Mouse (Mus musculus) adipocyte (in vitro differentiated cells): ENCODE results near the gene Zfp511.

Source experiments
- DNase-seq: peaks from one replicate; pipeline ENCODE4 v3.0.0-alpha.2; 2016; ENCODE audit warnings: low spot score

Zfp511 gene

DNA sequence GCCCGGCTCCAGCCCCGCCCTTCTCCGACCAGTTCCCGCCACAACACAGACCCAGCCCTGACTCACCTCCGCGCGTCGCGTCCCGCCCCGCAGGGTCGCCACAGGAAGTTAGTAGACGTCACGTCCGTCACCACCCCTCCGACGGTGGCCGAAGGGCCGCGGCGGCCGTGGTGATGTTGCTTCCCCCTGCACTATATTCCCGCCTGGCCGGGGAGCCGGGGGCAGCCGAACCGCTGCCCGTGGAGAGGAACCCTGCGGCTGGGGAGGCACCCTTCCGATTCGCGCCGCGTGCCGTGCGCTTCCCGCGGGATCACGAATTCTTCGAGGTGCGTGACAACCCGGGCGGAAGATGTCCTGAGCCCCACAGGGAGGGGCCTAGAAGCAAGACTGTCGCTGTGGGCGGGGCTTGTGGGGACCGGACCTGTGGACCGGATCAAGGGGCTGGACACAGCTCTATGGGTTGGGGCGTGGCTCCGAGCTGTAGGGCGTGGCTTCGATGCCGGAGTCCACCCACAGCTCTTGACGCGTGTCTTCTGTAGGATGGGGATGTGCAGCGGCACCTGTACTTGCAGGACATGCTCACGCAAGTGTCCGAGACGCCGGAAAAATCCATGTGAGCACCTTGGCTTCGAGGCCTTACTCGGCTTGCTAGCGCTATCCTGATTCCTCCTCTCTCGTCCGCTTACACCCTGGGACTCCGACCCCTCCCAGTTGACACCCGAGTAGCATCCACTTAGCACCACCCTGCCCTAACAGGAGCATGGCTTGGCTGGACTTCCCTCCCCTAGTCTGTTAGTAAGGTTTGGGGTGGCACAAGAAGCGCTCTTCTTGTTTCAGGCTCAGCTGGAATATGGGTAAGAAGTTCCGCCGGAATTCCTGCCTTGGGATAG, at the start of gene Zfp511, which contains the start of gene Tubgcp2:
Gene Zfp511, plus strand, starts transcription at position 111 of the 890 bp plus-strand sequence.
Gene Tubgcp2, minus strand, starts transcription at position 389 of the 890 bp plus-strand sequence.
- peak; percentile 95 for DNase-seq

DNA sequence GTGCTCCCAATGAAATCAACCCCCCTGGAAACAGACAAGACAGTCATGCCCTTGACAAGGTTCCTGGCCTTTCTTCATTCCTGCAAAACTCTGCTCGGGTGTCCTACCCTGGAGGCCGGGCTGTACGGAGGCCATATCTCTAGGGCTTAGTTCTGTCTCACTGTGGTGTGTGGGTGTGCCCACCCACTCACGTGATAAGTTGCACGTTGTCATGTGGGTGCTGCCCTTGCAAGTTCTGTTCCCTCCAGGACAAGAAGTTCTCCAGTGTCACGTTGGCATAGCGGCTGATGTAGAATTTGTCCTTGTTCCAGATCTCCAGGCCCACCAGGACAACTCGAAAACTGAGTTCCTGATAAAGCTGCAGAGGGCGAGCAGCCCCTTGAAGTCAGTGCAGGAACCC, 47.9 kb upstream of the Zfp511 start:
- no peak for DNase-seq

- DNase-seq = no peak
Observed at GRCm38 (mm10) chr7:139990864-139991394, 45.3 kb upstream of the Zfp511 start.

DNA sequence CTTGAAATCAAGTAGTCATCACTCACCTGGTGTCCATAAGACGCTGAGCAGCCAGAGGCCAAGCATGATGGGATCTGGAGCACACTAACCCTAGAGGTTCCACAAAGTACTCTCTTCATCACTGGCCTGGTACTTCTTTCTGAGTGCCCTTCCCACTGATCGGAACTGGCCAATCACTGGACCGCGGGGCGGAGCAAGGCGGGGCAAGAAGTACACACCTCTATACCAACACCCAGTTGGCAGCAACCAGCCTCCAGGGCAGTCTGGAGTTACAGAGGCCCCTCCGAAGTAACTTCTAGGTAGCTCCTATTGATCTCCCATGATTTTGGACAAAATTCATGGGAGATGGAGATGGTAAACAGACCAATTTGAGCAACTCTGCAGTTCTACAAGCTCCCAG, 43.8 kb upstream of the Zfp511 start, which contains the start of gene Adam8:
Gene Adam8, minus strand, starts transcription at position 157 of the 400 bp plus-strand sequence.
- DNase-seq = no peak

GRCm38 (mm10) chr7:139993532-139993931, 42.7 kb upstream of the Zfp511 start:
- DNase-seq = no peak

DNA sequence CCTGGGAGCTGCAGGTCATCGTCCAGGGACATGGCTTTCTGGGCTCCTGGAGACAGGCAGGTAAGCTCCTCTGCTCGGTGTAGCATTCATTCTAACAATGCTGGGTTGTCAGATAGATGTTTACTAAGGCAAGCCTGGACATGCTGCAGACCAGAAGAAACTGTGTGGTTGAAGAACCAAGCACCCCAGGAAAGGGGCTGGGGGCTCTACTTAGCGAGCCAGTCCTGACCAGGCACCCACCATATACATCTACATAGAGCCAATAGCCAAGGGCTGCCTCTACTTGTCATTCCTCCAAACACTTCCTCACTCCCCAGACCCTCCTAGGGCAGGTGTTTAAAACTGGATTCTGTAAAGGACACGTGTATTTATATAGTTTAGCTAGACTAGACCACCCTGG, 42.0 kb upstream of the Zfp511 start:
- no peak for DNase-seq

DNA sequence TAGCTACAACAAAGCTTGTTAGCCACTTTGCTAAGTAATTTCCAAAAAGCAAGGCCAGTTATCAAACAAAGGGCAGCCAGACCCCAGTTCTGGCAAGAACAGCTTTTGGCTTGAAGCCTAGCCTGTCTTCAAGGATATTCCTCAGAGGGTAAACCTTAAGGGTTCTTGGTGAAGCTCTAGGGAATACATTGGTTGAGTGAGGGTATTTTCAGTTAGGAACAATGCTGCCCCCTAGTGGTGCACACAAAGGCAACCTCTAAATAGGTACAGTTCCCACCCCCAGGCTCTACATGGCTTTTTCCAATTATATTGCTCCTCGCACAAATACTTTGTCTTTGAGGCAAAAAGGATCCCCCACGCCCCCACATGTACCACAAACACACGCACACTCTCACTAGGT, 41.5 kb upstream of the Zfp511 start:
- peak; percentile 58 for DNase-seq

DNA sequence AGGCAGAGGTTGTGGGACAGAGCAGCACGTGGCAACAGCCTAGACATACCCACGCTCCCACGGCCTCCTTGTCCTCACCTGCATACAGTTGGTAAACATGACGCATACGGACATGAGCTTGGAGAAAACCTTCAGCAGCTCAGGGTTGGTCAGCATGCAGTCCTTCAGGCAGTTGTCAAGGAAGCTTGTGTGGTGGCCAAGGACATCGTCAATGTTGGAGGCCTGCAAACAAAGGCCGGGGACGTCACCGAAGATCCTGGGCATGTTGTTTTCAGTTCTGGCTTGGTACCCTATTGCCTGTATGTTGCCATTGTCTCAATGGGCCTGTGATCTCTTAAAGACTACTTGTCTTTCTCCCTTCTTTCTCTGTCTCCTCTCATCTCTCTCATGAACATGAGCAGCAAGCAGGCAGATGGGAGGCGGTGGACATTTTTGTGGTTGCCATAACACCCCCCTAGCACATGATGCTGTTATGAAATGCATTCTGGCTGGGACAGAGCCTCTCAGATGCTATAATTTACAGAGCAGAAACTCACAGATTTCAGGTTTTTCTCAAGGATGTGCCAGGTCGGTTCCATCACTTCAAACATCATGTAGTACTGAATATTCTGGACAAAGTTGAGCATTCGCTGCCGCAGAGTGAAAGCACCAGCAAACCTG, 37.4 kb upstream of the Zfp511 start:
- DNase-seq = no peak

DNA sequence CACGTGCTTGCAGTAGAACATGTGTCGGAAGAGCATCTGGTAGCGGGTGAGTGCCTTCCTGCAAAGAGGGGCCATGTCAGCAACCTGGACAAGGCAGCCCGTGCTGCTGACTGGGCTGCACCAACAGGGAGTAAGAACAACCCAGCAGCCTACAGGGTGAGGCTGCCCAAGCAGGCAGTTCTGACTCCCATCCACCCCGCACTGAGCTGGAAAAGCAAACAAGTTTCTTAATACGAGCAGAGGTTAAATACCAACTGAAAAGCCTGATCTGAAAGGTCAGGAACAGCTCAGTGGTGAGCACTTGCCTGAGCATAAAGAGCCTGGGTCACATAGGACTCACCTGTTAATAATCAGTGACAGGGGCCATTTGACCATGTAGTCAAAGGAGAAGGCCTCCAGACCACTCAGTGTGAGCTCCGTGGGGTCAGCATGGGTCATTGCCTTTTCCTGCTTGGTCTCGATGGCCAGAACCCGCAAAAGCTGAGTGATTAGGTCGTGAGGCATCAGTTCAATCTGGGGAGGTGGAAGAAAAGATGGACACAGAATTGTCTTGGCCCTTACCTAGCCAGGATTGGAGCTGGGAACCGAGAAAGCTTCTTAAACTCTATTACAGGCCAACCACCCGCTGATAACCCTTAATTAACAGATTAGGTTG, 35.0 kb upstream of the Zfp511 start:
- no peak for DNase-seq

DNA sequence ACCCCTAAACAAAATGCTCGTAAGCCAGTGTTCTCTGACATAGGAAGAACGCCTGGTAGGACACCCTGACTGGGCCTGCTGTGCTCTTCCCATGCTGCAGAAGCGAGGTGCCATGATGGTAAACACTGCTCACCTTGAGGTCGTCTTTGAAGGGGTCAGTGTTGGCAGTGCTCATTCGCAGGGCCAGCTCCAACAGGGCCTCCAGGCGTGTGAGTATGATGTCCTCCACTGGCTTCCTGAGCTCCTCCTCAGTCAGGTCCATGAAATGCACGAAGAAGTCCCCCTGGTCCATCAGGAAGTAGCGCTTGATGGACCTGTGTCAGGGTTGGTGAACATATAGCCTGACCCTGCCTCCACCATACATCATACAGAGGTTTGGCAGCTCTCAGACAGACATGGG, 31.5 kb upstream of the Zfp511 start:
- no peak for DNase-seq

DNA sequence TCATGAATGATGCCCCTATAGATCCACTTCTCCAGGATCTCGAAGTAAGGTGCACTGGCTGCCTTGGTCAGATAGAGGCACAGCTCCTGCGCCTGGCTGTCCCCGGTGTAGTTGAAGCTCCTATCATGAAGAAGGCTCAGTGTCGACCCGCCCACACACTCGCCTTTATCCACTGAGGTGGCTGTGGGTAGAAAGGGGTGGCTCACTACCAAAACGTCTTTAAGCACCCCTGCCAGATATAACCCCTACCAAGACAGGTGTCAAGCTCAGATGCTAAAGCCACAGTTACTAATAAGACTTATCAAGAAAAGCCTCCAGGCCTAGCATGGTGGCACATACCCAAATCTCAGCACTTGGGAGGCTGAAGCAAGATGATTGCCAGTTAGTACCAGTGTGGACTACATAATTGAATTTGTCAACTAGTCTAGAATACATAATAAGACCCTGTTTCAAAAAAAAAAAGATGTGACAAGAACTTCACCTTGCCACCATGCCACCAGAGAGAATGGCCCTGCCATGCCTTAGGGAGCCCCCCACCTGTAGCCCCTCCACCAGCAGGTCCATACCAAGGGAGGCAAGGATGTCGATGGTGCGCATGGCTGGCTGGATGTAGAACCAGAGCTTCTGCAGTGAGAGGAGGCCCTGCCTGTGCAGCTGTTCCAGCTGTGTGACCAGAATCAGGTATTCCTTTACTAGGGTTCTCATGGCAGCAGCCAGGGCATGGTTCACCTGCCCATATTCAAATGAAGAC, 29.2 kb upstream of the Zfp511 start:
- no peak for DNase-seq

- no peak for DNase-seq
Observed at GRCm38 (mm10) chr7:140007781-140008180, 28.4 kb upstream of the Zfp511 start.

DNA sequence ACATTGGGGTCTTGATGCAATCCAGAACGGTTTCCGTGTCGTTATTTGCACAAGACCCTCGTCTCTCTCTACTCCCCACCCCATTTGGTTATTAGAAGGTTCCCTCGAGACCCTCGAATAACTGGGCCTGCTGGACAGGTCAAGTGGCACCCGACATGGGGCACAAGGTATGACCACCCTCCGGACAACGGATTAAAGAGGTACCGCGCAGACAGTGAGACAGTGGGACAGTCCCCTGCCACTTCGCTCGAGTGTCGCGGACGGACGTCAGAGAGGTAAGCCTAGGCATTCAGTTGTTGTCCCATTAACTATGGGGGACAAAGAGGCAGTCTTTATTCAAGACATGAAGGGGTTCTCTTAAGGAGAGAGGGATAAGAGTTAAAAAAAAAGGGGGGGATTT, 24.9 kb upstream of the Zfp511 start:
- no peak for DNase-seq

DNA sequence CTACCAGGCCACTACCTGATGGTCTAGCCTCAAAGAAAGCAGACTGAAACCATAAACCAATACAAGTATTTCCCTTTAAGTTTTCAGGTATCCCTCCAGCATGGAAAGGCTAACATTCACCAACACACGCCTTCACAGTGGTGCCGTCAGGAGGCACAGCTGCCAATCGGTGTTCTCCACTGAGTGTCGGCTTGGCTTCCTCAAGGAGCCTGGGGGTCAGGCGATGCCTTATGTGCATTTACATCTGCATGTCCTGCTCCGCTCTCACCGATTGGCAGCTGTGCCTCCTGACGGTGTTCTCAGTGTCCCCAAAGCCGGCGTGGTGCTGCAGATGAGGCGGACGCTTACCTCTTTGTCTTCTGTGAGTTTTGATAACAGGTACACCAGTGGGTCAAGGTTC, 4.4 kb upstream of the Zfp511 start:
- DNase-seq = no peak

GRCm38 (mm10) chr7:140032366-140032765, 3.8 kb upstream of the Zfp511 start:
- DNase-seq = no peak

DNA sequence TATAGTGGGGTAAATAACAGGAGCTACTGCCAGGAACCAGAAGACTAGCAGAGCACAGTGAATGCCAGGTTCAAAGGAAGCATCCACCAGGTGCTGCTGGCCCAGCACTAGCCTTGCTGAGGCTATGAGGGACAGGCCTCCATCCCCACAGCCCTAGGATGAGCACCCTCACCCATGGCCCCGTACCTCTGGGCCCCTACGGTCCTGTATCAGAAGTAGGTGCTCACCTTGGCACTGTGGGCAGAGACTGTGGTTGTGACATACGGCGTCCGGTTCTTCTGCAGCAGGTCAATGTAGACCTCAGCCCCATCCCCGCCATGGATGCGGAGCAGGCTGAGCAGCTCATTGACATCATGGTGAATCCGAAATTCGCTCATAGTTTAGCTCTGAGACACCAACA, 2.8 kb upstream of the Zfp511 start:
- no peak for DNase-seq

- DNase-seq = no peak
Observed at GRCm38 (mm10) chr7:140035456-140035855, 735 bp upstream of the Zfp511 start.

GRCm38 (mm10) chr7:140037171-140037555, 972 bp downstream of the Zfp511 start:
- no peak for DNase-seq

DNA sequence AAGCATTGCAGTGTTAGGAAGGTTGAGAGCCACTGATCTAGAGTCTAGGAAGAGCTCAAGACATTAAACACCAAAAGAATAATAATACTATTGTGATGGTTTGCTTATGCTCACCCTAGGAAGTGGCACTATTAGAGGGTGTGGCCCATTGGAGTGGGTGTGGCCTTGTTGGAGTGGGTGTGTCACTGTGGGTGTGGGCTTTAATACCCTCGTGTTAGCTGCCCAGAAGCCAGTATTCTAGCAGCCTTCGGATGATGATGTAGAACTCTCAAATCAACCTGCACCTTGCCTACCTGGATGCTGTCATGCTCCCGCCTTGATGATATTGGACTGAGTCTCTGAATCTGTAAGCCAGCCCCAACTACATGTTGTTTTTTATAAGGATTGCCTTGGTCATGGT, 6.5 kb downstream of the Zfp511 start:
- no peak for DNase-seq

GRCm38 (mm10) chr7:140045546-140045945, 9.4 kb downstream of the Zfp511 start:
- no peak for DNase-seq

DNA sequence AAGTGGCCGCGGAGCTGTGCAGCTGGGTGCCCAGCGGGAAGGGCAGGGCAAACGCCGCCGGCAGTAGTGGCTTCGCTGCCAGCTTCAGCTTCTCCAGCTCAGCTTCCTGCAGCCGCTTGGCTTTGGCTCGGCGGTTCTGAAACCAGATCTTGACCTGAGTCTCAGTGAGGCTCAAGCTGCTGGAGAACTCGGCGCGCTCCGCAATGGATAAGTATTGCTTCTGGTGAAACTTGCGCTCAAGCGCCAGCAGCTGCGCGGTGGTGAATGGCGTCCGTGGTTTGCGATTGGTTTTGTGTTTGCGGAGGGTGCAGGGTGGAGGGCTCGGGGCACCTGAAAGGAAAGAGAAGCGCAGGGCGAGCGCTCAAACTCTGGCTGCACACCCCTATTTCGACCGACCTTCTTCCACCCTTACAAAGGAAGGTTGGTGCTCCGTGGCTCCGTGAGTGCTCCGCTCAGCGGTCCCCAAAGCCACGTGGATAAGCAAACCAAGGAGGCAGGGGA, 11.7 kb downstream of the Zfp511 start:
- DNase-seq = no peak
